In the genomic region with DNA sequence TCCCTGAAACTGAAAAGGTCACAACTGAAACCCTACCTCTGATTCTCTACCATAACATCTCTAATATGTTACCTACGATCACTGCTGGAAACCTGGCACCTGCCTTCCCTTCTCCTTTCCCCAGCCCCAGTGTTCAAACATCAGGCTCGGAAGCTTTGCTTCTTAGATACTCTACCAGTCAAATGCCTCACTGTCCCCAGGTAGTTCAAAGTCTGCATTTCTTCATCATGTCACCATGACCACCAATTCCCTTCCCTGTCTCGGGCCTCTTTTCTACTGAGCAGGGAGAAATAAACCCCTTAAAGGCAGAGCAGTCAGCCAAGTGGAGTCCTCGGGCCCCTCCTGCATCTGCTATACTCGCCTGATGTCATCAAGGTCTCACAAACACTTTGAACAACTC, we compare ENCODE assay signal across 28 mouse cellular contexts.
"Had no signal": no experiment of that assay in that cellular context is flagged by ENCODE, and none has a peak within 500 bp of the region (broad histone marks: within the 10 kb centered on the region; RNA-seq: fewer than 3 reads in every experiment).

No protein-coding gene starts in this region.

- DNase-seq: cerebellum, adult 2 months; cerebellum, adult 8-10 months; cerebellum, adult 9-10 months; cerebellum, adult 9-11 months; cerebellum, postnatal 10 days; cerebellum, postnatal 14 days; cerebellum, postnatal 25 days; cerebellum, postnatal 36 days; embryo, embryonic 11 days; forebrain, postnatal 0 days; gastrocnemius, adult 2 months; gastrocnemius, postnatal 10 days; gastrocnemius, postnatal 14 days; gastrocnemius, postnatal 25 days; gastrocnemius, postnatal 36 days; heart, adult 18-20 months; heart, adult 2 months had no signal

- H3K4me1 ChIP-seq: embryonic facial prominence, embryonic 10.5 days; embryonic facial prominence, embryonic 13.5 days; embryonic facial prominence, embryonic 15.5 days; forebrain, embryonic 10.5 days; forebrain, embryonic 12.5 days; forebrain, embryonic 13.5 days; forebrain, embryonic 15.5 days had no signal

- H3K4me2 ChIP-seq: embryonic facial prominence, embryonic 12.5 days; embryonic facial prominence, embryonic 13.5 days; embryonic facial prominence, embryonic 15.5 days; forebrain, embryonic 12.5 days; forebrain, embryonic 13.5 days; forebrain, embryonic 15.5 days had no signal

- H3K9me3 ChIP-seq: embryonic facial prominence, embryonic 10.5 days; embryonic facial prominence, embryonic 12.5 days; embryonic facial prominence, embryonic 13.5 days; embryonic facial prominence, embryonic 15.5 days; forebrain, embryonic 10.5 days; forebrain, embryonic 12.5 days; forebrain, embryonic 13.5 days; forebrain, embryonic 15.5 days had no signal

- H3K4me3 ChIP-seq: embryonic facial prominence, embryonic 10.5 days; embryonic facial prominence, embryonic 12.5 days; embryonic facial prominence, embryonic 13.5 days; embryonic facial prominence, embryonic 15.5 days; erythroblast, embryonic 14.5 days; forebrain, embryonic 10.5 days; forebrain, embryonic 12.5 days; forebrain, embryonic 13.5 days; forebrain, embryonic 15.5 days; gastrocnemius, adult 2 months; heart, adult 2 months had no signal

- H3K27ac ChIP-seq: embryonic facial prominence, embryonic 10.5 days; embryonic facial prominence, embryonic 12.5 days; embryonic facial prominence, embryonic 13.5 days; embryonic facial prominence, embryonic 15.5 days; forebrain, embryonic 10.5 days; forebrain, embryonic 12.5 days; forebrain, embryonic 13.5 days; forebrain, embryonic 15.5 days; gastrocnemius, adult 2 months; heart, adult 2 months had no signal

- H3K27me3 ChIP-seq: embryonic facial prominence, embryonic 12.5 days; embryonic facial prominence, embryonic 13.5 days; embryonic facial prominence, embryonic 15.5 days; forebrain, embryonic 12.5 days; forebrain, embryonic 13.5 days; forebrain, embryonic 15.5 days had no signal

- H3K9ac ChIP-seq: embryonic facial prominence, embryonic 12.5 days; embryonic facial prominence, embryonic 13.5 days; embryonic facial prominence, embryonic 15.5 days; forebrain, embryonic 12.5 days; forebrain, embryonic 13.5 days; forebrain, embryonic 15.5 days; forebrain, postnatal 0 days had no signal

- ATAC-seq: forebrain, embryonic 13.5 days; forebrain, embryonic 14.5 days; forebrain, embryonic 15.5 days; forebrain, embryonic 16.5 days; forebrain, postnatal 0 days had no signal
